Mouse (Mus musculus) R1 (cell line): ENCODE measurements around the gene Abca12.

Experiments
- DNase-seq: peaks from one replicate; pipeline ENCODE4 v3.0.0-alpha.2; 2018; ENCODE audit warnings: low read depth, low spot score

Abca12 gene

DNA sequence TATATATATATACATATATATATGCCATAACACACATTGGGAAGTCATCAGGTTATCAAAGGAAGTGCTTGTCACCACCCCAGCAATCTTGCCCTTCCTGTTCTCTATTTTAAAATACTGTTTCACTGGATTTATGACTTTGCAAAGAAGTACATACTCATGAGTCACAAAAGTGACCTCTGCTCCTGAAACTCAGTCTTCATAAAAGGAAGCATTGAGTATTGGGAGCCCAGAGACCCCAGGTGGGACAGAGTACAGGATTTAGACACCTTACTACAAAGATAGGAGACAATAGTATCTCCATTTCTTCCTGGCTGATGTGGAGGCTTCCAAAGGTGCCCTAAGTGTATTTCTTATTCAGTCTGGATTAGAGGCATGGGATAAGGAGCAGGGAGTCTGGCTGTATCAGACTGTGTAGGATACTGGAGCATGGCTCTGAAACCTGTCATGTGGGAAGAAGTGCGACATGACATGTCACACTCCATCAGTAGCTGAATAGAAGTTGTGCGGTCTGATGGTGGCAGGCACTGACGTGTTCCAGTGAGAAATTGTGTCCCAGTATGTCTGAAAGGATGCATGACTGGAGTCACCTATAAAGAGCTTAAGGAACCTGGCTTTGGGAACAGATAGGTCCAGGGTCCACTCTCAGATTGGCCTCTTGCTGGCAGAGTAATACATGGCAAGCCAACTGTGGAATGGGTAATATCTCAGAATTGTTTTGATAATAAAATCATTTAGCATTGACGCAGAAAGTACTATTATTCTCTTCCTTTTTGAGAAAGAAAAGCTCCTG lies 76.0 kb downstream of the Abca12 start:
- DNase-seq, result no peak

DNA sequence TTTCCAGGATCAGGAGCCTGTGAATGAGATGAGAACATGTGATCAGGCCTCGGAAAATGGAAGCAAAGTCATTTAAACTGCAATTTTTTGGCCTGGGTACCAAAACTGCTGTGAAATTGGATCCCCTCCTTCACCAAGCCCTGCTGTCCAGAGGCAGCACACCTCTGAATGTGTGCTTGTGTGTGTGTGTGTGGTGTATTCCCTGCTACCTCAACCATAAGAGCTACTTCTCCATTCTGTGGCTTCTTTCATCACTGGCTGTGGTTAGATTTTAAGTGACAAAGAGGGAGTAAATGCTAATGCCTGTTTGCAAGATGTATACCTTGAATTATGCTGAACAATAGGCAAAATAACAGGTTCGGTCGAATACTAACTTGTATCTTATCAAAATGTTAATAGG lies 84.4 kb downstream of the Abca12 start:
- no peak for DNase-seq

DNA sequence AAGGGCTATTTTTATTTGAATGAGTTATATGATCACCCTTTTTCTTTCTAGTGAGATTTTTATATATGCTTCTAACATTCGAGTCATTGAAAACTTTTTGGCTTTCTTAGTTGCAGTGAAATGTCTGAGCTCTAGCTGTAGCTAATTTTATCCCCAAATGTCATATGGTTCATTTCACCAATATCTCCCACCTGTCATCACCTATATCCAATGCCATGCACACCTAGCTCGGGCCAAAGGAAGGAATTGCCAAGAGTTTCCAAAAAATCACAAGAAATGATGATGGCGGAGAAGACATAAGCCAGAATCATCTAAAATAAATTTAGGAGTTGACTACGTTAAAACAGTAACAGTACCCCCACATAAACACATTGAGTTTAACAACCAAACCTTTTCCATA lies 102.5 kb downstream of the Abca12 start:
- DNase-seq, result no peak

DNA sequence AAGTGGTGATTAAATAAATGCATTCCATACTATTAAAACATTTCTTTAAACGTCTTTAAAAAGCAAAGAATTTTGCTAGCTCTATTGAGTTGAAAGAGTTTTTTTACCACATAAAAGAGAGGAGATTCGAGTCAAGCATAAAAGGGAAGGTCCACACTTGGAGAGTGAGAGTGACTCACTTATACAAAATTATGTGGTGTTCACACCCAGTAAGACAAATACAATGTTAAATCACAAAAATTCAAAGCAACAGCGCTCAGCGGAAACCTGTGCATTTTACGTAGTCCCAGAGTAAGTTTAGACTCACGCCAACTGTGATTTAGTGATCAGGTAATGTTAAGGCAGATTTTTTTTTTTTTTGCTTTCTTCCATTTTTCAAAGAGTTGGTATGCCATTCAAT lies 104.1 kb downstream of the Abca12 start:
- DNase-seq, result no peak

DNA sequence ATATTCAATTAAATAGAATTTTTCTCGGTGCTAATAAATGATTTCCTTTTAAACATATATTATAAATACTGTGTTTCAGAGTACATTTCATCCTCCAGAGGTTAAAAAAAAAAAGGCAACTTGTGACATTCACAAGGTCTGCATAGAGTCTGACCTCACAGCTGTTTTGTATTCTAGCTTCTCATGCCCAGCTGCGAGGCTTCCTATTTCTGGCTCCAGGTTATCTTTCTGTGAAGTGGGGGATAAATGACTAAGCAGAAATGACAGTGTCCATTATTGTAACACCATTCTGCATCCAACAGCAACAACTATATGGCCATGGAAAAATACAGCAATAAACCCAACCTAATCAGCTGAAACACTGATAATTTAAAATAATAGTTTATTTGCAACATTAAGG lies 107.3 kb downstream of the Abca12 start:
- no peak for DNase-seq

DNA sequence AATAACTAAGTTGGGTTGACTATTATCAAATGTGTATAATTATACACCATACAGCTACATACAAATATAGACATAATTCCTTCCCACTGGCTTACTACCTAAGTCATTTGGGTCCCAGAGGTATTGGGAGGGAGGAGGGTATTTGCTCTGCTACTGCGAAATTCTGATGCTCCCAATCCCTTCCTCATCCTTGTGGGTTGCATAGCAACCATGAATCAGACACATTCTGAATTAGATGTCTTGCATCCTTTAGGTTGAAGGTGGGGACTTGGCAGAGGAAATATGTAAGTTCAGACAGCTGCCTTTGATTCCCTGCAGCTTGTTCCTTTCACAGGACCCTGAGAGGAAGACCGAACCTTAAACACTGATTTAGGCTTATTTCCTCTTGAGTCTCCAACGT lies 108.5 kb downstream of the Abca12 start:
- no peak for DNase-seq

DNA sequence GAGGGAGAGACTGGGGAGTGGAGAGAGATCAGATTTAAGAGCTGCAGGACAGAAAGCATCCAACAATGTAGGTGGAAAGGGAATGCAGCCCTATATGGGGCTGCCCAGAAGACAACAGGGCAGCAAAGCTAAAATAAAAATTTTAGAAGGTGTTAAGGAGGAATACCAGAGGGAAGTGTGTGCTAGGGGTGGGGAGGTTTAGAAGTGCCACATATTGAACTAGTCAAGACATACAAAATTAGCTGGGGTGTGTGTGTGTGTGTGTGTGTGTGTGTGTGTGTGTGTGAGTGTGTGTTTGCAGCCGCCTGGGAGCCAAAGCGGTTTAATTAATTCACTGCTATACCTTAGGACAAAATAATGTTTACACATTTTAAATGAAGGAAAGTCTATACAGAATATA lies 110.1 kb downstream of the Abca12 start:
- DNase-seq, result no peak

DNA sequence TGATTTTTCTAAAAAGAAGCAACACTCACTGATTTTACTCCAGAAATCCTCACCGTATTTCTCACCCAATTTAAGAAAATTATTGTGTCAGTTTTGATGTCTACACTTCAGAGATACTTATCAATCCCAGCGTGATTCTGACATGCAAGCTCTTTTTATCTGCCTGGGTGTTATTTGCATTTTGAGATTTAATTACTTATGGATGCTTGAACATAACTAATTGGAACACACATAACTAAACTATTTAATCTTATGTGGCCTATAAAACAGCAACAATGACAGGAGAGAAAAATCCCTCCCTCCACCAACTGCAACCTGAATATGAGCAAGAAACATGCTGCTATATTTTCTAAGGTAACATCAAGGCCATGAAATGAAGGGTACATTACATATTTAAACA lies 117.7 kb downstream of the Abca12 start:
- no peak for DNase-seq

DNA sequence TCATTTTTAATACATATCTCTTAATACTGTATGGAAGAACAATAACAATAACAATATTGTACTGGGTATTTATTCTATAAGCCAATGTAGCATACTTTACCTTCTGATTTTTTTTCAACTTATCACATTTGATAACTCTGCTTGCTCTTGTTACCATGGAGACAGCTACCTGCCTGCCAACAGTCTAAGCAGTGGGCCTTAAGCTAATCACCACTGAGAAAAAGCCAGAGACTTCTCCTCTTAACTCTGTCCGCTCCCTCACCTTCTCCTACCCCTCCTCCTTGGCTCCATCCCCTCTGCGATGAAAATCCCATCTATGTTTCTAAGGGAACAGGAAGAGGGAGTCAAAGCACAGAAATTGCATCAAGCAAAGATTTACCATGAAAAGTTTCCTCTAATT lies 118.1 kb downstream of the Abca12 start:
- DNase-seq, result no peak

DNA sequence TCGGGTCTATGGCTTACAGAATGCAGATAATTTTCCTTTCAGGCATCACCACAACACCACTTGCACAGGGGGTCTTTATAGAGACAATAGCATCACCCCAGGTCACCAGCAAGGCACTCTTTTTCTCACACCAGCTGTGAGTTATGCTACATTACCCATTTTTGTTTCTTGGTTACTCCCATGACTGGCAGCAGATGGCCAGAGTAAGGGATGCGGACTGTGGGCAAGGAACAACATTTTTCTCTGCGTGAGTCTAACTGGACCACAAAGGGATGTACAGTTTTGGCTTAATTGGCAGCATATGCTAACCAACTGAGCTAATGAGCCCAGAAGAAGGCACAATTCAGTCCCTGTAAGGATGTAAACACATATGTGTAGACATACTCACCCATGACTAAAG lies 122.8 kb downstream of the Abca12 start:
- no peak for DNase-seq

DNA sequence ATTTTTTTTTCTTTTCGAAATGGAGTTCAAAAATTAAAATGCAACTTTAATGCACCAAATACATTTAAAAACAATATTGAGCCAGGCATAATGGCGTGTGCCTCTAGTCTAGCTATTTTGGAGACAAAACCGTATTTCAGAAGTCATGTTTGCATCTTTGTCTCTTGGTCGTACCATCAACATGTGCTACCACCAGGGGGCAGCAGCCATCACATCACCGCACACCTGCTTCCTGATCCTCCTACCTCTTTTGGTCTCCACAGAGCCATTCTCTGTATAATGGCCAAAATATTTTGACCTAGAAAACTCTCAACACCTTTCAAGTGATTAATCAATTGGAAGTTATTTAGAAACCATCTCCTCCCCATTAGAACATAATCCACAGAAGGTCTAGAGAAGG lies 125.2 kb downstream of the Abca12 start:
- DNase-seq, result peak; percentile 62

DNA sequence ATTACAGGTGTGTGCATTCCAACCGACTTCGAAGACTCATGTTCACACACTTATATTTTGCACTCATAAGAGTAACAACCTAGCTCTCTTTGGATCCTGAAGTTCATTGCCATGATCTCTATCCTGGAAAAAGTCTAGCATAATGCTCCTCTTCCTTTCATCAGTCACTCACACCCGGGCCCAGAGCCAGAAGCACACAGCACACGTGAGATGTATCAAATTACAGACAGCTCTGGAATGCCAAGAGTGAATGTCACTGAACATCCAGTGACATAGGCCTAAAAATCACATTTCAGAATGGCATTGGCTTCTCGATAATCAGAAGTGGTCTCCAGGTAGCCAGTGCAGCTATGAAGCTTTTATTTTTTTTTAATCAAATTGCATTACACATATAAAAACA lies 137.8 kb downstream of the Abca12 start:
- no peak for DNase-seq

DNA sequence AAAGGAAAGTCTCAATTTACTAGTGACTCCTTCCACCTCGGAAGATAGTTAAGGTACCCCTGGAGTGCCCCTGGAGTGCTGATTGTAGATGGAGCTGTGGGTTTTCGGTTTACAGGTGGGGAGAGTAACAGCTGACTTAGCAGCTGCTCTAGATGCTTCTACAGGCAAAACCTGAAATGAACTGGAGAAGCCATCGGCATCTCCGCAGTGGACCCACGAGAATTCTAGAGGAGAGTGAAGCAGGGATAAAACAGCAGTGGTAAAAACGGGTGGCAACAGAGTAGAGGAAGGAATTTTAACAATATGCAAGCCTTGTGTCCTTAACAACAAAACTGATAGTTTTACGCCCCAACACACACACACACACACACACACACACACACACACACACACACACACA lies 142.2 kb downstream of the Abca12 start:
- DNase-seq, result no peak

DNA sequence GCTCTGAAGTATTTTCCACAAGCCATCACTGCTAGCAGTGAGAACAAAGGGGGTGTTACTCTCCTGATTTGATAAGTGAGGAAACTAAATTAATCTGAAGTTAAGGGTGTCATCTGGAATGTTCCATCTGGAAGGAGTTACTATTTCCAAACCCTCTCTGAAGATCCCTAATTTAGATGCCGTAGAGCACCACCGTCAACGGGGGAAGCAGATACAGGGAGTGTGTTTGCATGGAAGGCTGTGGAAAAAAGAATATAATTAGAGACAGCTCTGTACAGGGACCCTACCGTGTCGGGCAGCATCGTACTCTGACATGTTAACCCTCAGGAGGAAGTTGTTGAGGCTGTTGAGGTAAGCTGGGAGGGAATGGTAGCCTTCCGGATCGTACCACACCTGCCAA lies 142.6 kb downstream of the Abca12 start:
- no peak for DNase-seq

DNA sequence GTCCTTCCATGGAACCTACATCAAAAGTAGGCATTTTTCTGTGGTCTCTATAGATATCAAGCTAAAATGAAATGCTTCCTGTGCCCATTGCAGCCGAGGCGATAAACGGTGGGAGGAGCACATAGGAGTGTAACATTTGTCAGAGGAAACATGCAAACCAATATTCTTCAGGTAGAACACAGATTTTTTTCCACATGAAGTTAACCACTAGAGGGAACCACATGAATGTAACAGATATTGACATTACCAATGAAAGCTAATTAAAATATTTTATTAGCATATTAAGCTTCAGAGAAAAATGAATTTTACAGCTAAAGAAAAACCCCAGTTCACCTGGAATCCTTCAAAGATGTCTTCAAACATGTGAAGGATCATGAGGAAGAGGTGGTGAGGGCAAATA lies 144.6 kb downstream of the Abca12 start:
- no peak for DNase-seq

DNA sequence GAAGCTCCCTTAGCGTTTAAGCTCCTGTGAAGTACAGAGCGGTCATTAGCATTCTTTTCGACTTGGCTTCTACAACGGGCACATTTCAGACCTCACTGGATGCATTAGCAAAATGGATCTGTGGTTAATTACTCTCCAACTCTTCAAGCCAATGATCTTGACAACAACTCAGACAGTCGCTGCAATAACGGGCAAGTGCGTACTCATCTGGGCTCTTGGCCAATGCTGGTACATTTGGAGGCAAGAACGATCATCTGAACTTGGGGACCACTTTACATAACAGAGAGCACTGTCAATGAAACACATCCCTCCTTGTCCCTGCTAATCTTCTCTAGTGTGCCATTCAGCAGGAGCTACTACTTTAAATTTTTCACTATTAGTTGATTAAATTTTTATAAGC lies 148.1 kb downstream of the Abca12 start:
- no peak for DNase-seq

DNA sequence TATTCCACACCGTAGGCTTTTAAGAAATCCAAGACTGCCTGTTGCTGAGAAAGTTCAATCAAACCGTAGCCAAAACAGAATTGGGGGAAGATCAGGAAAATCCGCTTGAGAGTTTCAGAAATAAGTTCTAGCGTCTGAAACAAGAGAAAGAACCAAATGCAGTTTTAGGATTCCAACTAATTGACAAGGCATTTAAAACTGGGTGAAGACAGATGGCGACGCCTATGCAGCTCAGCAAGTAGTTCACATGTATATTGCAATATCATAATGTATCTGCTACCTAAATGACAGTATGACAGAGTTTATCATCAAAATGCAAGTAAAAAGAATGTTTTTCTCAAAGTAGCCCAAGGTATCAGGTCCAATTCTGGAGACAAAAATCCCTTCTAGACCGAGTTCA lies 151.2 kb downstream of the Abca12 start:
- DNase-seq, result no peak

DNA sequence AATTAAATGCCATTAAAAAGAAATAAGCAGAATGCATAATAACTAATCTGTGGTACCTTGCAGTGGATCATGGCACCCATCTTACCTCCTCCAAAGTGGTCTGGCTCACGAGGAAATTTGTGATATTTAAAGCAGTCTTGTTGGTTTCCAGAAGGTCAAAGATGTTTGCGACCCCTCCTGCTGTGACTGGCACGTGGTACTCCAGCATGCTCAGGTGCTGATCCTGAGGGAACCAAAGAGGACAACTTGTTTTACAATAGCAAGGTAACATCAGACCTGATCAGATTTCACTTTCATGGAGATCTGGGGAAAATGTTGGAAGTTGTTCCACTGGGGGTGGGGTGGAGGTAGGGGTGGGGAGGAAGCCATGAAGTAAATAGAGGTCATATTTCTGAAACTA lies 170.1 kb downstream of the Abca12 start:
- peak; percentile 34 for DNase-seq

DNA sequence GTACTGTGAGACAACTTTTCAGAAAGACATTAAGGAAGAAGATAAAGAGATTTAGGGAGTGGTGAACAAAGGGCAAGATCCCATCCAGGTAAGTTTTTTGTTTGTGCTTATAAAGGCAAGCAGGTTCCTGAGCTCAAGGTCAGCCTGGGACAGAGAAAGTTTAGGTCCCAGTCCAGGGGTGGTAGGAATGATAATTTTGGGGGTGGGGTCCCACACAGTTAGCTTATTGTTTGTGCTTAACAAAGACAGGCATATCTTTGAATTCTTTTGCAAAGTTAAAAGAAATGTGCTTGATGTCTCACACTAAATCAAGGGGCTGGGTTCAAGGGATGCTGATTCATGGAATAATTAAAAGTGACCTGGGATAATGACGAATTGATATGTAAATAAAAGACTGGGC lies 173.3 kb downstream of the Abca12 start:
- DNase-seq, result peak; percentile 52

DNA sequence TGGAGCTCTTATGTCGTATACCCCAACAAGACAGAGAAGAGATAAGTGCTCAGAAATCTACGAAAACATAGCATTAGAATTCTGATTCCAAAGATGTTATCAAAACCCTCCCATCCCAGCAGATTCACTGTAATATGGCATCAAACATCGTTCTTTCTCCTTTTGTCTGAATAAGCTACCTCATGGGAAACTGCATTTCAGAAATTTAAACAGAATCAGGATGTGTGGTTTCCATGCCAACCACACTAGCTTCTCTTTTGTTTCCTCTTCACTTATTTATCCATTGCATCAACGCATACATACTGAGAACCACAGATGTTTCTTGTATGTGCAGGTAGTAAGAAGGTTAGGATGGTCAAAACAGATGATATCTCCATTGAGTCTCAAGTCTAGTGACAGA lies 175.1 kb downstream of the Abca12 start:
- DNase-seq, result no peak

DNA sequence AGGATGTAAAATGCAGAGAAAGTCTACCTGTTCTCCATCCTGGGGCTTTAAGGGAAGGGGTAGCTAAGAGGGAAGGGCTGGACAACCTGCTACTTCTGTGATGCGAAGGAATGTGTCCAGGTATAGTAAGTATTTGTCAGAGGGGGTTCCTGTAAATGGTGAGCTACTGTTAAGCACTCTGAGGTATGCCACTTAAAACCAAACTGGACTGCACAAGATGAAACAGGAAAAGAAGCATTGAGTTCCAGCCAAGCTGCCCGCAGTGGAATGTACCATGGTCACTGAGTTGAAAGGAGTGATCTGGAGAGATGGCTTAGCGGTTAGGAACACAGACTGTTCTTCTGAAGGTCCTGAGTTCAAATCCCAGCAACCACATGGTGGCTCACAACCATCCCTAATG lies 179.4 kb downstream of the Abca12 start:
- DNase-seq, result no peak

DNA sequence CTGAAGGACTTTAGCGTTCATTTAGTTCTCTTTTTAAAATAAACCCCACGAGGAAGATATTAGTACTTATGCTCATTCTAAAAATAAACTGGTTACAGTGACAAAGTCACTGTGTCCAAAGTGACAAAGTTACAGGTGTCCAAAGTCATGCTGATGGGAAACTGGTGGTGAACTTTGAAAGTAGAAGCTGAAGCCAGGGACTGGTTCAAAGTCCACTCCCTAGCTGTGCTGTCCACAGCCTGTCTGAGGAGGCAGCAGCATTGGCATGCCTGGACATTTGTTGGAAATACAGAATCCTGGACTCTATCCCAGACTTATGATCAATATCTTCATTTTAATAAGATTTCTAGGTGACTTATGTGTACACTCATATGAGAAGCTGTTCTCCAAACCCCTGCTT lies 183.5 kb downstream of the Abca12 start:
- no peak for DNase-seq

DNA sequence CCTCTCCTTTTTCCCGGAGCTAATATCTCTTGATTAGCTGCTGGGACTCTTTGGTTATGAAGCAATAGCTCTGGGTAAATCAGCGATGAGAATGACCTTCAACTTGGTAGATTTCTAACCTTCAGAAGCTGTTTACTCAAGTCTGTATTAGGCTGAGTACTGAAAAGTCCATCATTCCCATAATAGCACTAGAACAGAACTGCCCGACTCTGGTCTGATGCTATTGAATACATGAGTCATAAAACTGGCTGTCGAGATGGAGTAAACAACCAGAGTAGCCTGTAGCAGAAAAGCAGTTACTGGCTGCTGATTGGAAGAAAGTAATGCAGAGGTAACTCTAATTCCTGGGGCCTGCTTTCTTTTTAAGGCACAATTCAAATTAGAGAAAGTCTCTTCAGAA lies 211.1 kb downstream of the Abca12 start:
- no peak for DNase-seq

DNA sequence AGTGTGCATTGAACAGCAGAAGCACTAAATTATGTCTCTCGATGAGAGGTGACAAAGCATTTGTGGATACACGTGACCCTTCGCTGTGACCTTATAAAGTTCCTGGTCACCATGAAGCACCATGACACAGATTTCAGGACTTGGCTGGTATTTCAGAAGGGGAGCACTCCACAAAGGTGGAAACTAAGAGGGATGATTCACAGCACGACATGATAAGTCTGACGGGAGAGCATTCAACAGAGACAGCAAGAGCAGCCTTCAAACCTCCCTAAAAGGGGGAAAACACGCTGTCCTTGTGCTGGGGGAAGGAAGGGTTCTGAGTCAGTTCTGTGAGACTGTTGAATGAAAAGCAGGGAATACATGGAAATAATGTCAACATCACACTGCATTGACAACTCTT lies 218.5 kb downstream of the Abca12 start:
- no peak for DNase-seq
